Mouse (Mus musculus) adrenal gland, postnatal 14 days (tissue): ENCODE measurements around the gene Fam162b. TPM values are rescaled to one million over a fixed set of nuclear protein-coding genes. Genes with fewer than 3 reads are reported as not detected.

Source experiments
- DNase-seq: peaks from one replicate; pipeline ENCODE4 v3.0.0; 2021; ENCODE audit warnings: mixed read lengths
- long read RNA-seq, 2 experiments: library from polyadenylated mRNA; stranded (forward); transcript quantifications; one replicate each; pipeline ENCODE4 v2.0.0; 2021
- total RNA-seq: library from RNA; stranded (reverse); gene quantifications from 2 replicates; pipeline ENCODE4 v1.2.3, GENCODE M21; 2021

Gene Fam162b
- total RNA-seq = not detected in 2 replicates
- long read RNA-seq, experiment 1 = 0 reads
- long read RNA-seq, experiment 2 = 0 reads

GRCm38 (mm10) chr10:51590139-51590574 lies at the start of gene Fam162b:
Gene Fam162b (minus strand): TSS chr10:51590517.
- DNase-seq = no peak

DNA sequence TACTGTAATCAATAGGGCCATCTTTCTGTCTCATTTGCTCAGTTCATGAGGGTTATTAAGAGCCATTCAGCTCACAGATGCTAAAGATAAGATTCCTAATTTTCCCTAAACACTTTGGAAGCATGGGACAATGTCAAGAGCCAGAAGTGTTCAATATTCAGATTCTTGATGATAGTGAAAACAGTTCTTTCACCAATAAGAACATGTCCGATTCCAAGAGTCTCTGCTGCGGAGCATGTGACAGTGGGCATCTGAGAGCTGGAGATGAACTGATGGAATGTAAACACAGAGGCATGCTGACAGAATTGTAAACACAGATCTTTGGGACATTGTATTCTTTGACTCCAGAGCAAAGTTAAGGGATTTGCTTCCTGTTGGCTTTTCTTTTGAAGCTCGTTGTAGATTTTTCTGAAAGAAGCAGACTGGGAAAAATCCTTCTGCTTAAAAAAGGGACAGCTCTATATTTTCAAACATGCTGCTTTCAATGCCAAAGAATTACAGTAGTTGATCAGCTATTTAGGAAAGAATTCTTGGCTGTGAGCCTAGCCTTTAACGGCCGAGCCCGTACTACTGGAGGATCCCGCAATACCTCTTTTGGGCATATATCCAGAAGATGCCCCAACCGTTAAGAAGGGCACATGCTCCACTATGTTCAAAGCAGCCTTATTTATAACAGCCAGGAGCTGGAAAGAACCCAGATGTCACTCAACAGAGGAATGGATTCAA lies 41.3 kb upstream of the Fam162b start, which contains the start of gene Gprc6a:
TSS of gene Gprc6a (minus strand) at position 51 of the 726 bp plus-strand sequence.
- DNase-seq = no peak

GRCm38 (mm10) chr10:51621193-51621592 lies 30.9 kb upstream of the Fam162b start:
- DNase-seq = no peak

GRCm38 (mm10) chr10:51620126-51620525 lies 29.8 kb upstream of the Fam162b start:
- no peak for DNase-seq

- DNase-seq = no peak
These were observed 28.2 kb upstream of the Fam162b start for GRCm38 (mm10) chr10:51618538-51618937.

DNA sequence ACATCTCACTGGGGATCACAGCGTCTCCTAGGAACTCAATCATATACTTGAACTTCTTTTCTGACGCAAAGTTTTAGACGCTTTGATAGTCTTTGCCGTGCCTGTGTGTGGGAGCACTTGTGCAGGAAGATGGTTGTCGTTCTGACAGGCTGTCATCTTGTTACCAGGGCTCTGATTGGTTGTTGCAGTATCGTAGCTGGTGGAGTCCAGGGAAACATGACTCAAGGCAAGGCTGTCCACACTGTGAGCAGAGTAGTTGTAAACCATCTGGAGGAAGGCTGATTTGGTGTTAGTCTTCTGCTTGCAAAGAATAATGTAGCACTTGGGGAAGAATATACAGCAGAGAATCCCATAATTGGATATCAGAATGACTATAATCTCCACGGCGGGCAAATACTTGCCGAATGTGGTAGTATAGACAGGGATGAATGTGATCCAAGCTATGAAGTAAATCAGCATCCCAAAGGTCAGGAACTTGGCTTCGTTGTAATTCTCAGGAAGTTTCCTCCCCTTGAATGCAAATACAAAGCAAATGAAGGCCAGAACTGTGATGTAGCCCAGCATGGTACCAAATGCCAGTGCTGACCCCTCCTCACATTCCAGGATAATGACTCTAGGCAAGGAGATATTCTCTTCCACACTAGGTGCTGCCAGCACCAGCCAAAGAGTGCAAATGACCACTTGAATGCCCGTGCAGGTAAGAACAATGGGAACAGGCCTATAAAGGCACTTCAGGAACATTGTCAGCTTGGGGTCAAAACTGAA lies 24.7 kb upstream of the Fam162b start:
- no peak for DNase-seq

GRCm38 (mm10) chr10:51613421-51613820 lies 23.1 kb upstream of the Fam162b start:
- DNase-seq = no peak

GRCm38 (mm10) chr10:51611969-51612682 lies 21.8 kb upstream of the Fam162b start:
- no peak for DNase-seq

- no peak for DNase-seq
These were observed 19.6 kb upstream of the Fam162b start for GRCm38 (mm10) chr10:51609741-51610425.

- DNase-seq = no peak
These were observed 6.8 kb upstream of the Fam162b start for GRCm38 (mm10) chr10:51596928-51597635.

DNA sequence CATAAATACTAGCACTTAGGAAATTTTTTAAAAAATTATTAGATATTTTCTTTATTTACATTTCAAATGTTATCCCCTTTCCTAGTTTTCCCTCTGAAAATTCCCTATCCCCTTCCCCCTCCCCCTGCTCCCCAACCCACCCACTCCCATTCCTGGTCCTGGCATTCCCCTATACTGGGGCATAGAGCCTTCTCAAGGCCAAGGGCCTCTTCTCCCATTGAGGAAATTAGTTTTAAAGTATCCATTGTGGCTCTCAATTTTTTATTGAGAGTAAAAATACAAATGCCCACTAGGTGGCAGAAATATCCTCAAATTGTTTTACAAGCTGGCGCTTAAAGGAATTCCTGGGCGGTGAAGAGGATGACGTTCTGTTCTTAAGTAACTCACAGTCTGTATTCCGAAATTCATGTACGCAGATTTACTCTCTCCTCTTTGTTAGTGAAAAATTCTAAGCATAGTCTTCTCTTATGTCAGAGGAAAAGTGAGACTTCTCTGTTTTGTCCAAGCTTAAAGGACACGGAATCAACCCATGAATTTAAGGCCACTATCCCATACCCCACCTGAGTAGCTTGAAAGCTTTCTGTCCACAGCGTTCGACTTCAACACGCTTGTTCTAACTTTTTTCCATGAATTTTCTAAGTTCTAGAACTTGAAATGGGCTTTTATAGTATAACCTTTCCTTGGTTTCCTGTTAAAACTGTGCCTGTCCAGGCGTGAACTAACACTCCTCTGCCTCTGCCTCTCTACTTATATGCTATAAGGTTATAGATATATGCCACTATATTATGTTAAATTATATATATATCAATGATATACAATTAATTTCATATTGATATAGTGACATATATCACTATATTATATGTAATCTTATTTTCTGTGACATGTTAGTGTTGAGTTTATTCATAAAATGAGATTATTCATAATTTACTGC lies 4.9 kb upstream of the Fam162b start:
- DNase-seq = peak; percentile 9

DNA sequence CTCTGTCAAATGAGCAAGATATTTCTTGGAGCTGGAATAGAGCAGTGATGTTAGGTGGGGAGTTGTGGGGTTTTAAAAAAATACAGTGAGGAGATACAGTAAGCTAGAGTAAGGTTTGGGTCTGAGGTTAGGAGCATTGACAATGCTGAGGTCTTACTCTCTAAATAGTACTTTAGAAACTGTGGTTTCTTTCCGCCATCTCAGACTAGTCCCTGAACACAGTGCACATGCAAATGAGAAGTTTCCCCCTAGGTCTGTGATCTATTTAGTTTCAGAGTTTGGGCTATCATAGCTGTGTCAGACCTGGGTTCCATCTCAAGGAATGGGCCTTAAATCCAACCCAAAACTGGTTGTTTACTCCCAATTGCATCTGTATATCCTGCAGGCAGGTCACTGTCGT lies 1.3 kb upstream of the Fam162b start:
- no peak for DNase-seq

DNA sequence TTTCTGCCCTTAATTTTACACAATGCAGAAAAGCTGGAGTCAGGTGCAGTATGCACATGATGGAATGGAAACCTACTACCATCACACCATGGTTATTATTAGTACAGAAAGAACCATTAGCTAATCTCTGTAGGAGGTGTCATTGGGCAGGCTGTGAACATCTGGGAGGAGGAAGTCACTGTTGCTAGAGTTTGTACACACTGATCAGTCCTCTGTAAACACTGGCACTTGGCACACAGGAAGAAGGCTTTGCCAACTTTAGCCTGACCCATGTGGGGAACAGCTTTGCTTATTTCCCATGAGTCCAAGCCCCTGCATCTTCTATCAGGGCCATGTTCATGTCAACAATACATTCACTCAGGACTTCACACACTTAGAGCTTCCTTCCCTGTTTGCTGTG lies 5.4 kb downstream of the Fam162b start:
- no peak for DNase-seq

DNA sequence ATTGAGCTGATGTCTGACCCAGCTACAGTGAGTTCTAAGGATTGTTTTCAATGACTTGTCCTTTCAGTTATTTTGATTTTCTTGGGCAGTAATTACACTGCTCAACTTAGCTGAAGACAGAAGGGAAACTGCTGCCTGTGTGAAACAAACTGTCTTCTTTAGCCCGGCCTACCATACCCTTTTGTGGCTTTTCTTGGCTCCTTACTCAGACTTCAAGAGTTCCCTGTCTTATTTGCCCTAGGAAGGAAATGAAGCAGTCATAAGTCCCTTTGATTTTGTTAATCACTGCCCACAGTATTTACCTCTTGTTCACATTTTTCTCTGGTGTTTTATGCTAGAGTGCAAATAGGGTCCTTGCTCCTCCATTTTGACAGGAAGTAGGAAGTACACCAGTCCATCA lies 5.9 kb downstream of the Fam162b start:
- no peak for DNase-seq

DNA sequence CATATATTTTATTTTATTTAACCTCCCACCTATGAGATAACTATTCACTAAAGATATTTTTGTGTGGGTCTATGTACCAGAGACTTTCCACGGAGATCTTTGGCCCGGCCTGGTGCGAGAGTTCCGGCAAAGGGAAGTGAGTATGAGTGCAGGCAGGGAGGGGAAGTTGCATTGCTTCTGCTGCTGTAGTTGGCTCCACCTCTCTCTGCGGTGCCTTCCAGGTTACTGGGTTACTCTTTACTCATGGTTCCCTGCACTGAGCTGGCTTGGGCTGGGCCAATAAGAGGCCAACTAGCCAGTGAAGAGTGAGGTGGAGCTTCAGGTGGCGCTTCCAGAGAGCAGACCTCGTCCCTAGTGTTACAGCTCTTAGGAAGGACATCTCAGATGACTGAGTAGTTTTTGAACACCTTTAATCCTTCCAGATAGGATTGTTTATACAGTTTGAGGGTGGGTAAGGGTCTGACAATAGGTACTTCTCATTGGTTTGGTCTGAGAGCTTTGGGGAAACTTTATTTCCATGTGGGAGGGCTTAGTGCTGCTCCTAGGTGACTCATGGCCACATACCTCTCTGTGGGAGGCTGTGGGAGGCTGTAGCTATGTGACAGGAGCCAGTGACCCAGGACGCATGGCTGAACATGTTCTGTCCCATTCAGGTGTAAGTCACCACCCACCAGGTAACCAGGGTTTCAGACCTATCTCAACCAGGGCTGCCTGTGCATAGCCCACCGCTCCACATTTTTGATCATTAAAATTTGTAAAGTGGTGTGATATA lies 18.9 kb downstream of the Fam162b start:
- no peak for DNase-seq

DNA sequence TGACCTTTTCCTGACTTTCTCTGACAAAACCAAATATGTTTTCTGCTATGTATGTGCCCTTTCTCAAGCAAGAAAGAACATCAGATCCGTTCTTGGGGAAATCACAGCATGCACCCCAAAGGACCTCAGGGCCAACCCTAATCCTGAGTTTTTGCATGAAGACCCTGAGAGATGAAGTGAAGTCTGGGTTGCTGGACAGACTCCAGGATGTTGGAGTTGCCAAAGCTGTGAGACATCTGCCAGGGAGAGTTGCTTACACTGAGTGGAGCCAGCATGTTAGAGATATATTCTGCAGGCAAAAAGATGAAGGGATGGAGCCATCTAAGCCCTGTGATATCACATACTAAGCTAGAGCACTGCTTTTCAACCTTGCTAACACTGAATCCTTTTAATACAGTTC lies 34.3 kb downstream of the Fam162b start:
- no peak for DNase-seq

DNA sequence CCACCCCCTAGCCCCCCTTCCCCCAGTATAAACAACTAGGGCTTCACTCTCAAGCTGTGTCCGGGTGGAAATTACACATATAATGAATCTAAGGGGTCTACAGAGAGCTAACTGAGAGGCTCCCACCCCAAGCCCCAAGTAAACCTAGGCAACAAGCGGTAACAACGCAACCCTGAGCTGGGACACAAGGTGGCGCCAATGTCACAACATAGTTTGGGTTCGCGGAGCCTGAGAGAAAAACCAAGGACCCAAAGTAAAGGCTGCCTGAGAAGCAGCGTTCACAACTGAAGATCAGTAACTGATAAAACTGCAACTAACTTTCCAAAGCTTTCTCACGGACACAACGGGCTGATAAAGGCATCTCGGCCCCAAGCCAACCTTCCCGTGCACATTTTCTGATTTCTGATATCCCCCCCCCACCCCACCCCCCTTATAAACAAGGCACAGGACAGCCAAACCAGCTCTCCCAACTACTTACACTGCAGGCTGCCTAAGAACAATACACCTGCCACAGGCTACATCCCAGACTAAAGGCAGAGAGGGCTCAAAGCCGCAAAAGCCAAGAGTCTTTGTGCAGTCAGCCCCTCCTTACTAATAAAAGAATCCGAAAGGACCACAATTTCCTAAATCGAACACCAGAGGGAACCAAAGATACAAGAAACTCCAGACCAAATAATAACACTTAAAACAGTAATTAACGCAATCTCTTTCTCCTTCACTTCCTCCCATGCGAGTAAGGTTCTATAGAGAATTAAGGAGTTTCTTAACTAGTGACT lies 36.8 kb downstream of the Fam162b start:
- peak; percentile 77 for DNase-seq
